Mouse (Mus musculus) CH12.LX (cell line): Measurements from ENCODE around the gene Dab1.

ENCODE experiments used
- CHD1 ChIP-seq: IDR thresholded peaks from 2 replicates; pipeline ENCODE4 v1.6.1; 2012; ENCODE audit warnings: low read depth, low read length, improper control_type of control experiment, inconsistent platforms
- CTCF ChIP-seq, 2 experiments: IDR thresholded peaks in 1 of 2; conservative IDR thresholded peaks in 1 of 2; 2 replicates each; pipeline ENCODE4 v1.5.1; 2011 to 2012; ENCODE audit warnings: low read depth in 2 of 2, low read length in 2 of 2, improper control_type of control experiment in 1 of 2, inconsistent platforms in 1 of 2, mild to moderate bottlenecking in 1 of 2, moderate library complexity in 1 of 2
- POLR2A ChIP-seq: IDR thresholded peaks from 2 replicates; pipeline ENCODE4 v1.6.1; 2011; ENCODE audit warnings: low read depth, mild to moderate bottlenecking, improper control_type of control experiment, low read length
- POLR2AphosphoS2 ChIP-seq: IDR thresholded peaks from 2 replicates; pipeline ENCODE4 v1.6.1; 2011; ENCODE audit warnings: low read depth, low read length, improper control_type of control experiment
- SIN3A ChIP-seq: IDR thresholded peaks from 2 replicates; pipeline ENCODE4 v1.6.1; 2012; ENCODE audit warnings: low read length, improper control_type of control experiment, inconsistent platforms
- ZC3H11A ChIP-seq: IDR thresholded peaks from 2 replicates; pipeline ENCODE4 v1.6.1; 2012; ENCODE audit warnings: low read depth, mild to moderate bottlenecking, inconsistent platforms, low read length, improper control_type of control experiment

- TF ChIP-seq CTCF (conservative IDR thresholded peaks at IDR 0.05 in 1 of 2, IDR thresholded peaks at IDR 0.05 in 1 of 2; ENCODE audit: low read depth in 2 of 2, low read length in 2 of 2) = no peak
- TF ChIP-seq POLR2A = no peak
- TF ChIP-seq POLR2AphosphoS2 = no peak
- no peak for TF ChIP-seq CHD1
- no peak for TF ChIP-seq SIN3A
- no peak for TF ChIP-seq ZC3H11A
These were observed 103.6 kb downstream of the Dab1 start for GRCm38 (mm10) chr4:103722738-103723137.
